Comparison of ENCODE assay signal across 9 mouse cellular contexts in the genomic region with DNA sequence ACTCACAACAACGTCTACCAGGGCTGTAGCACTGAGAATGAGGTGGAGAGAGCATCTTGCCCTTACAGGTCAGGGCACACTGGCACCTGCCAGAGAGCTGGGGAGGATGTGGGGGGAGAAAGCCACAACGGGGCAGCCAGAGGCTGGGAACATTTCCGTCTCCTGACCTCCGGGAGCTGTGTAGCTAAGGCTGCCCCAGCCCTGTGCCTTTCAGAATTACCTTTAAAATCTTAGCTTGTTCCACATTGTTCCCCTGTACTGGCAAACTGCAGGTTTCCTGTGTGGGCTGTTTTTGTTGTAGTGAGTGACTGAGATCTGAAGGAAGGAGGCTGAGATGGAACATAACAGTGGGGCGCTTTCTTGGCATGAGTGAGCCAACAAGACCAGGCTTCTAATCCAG. TPM values are rescaled to one million over a fixed set of nuclear protein-coding genes. Genes with fewer than 3 reads are reported as not detected.
"Had no signal": no experiment of that assay in that cellular context is flagged by ENCODE, and none has a peak within 500 bp of the region (broad histone marks: within the 10 kb centered on the region; RNA-seq: fewer than 3 reads in every experiment).

No protein-coding gene starts in this region.

- ATAC-seq: lung, postnatal 0 days had no signal

- DNase-seq: kidney, adult 11 months; kidney, adult 9 months; kidney, postnatal 10 days; lung, adult 2 months; lung, postnatal 36 days; midbrain, embryonic 14.5 days; right cerebral cortex, postnatal 25 days had no signal

RNA-seq across cellular contexts. Expression of gene Gpnmb, which starts 15.8 kb away (rescaled TPM):
- total RNA-seq: monocyte, adult 5-6 weeks had no signal
